ENCODE assay signal across 11 mouse cellular contexts in genomic region chr3:122800553-122801435, GRCm38 (mm10).
DNase-seq lines count a peak whose midpoint lies in the region; ATAC-seq and TF ChIP-seq lines count a peak whose summit lies in the region.
"Had no signal": no experiment of that assay in that cellular context is flagged by ENCODE, and none has a peak within 500 bp of the region (broad histone marks: within the 10 kb centered on the region; RNA-seq: fewer than 3 reads in every experiment).

No protein-coding gene starts in this region.

- H3K27ac ChIP-seq in kidney, embryonic 14.5 days (ENCODE audit: low read depth, low read length): no peak overlapping the region
- H3K27ac ChIP-seq in forebrain, embryonic 16.5 days (ENCODE audit: low read length): peak overlapping the region; percentile 88
- peak overlapping the region; percentile 2 for H3K27ac ChIP-seq in midbrain, embryonic 14.5 days (replicated peaks; ENCODE audit: low read depth, low read length)

- ATAC-seq in kidney, embryonic 14.5 days (ENCODE audit: low FRiP score, low TSS enrichment): 0 out of 2 replicates have a peak, but pooled peaks have one; percentile 28
- ATAC-seq in forebrain, embryonic 16.5 days: peak; percentile 43
- 0 out of 2 replicates have a peak, but pooled peaks have one; percentile 24 for ATAC-seq in midbrain, embryonic 14.5 days (ENCODE audit: low FRiP score, low TSS enrichment)

- 54% methylated on average over 10 of the region's 10 CpGs for WGBS in kidney, embryonic 14.5 days
- 27% methylated on average over 10 of the region's 10 CpGs for WGBS in forebrain, embryonic 16.5 days
- WGBS in midbrain, embryonic 14.5 days: 17% methylated on average over 10 of the region's 10 CpGs

- TF ChIP-seq POLR2A in brain, embryonic 14.5 days (IDR thresholded peaks at IDR 0.05; ENCODE audit: borderline replicate concordance, extremely low read depth, insufficient read depth, insufficient read length, poor library complexity, severe bottlenecking): no peak

- no peak overlapping the region for H3K9ac ChIP-seq in kidney, embryonic 14.5 days (ENCODE audit: low read depth, low read length)
- no peak overlapping the region for H3K9ac ChIP-seq in forebrain, embryonic 16.5 days (replicated peaks; ENCODE audit: low read depth, low read length)
- 0 out of 2 replicates have a peak overlapping the region, but pooled peaks have one; percentile 3 for H3K9ac ChIP-seq in midbrain, embryonic 14.5 days (replicated peaks; ENCODE audit: low read length)

- H3K36me3 ChIP-seq in kidney, embryonic 14.5 days (ENCODE audit: control insufficient read depth, insufficient read depth, low read length): 0 out of 2 replicates have a peak, but pooled peaks cover 6% of the 10 kb centered on the region
- no peaks in the 10 kb centered on the region for H3K36me3 ChIP-seq in forebrain, embryonic 16.5 days (ENCODE audit: control insufficient read depth, insufficient read depth)
- H3K36me3 ChIP-seq in midbrain, embryonic 14.5 days (ENCODE audit: control insufficient read depth, insufficient read depth, low read length): no peaks in the 10 kb centered on the region

- no peak for TF ChIP-seq CTCF in brain, embryonic 14.5 days (IDR thresholded peaks at IDR 0.05; ENCODE audit: borderline replicate concordance, extremely low read depth, insufficient read depth, insufficient read length)

- no peaks in the 10 kb centered on the region for H3K9me3 ChIP-seq in kidney, embryonic 14.5 days (ENCODE audit: control insufficient read depth, low read length)
- no peaks in the 10 kb centered on the region for H3K9me3 ChIP-seq in forebrain, embryonic 16.5 days (ENCODE audit: control insufficient read depth, low read length)
- no peaks in the 10 kb centered on the region for H3K9me3 ChIP-seq in midbrain, embryonic 14.5 days (ENCODE audit: control insufficient read depth, low read length)

- H3K27me3 ChIP-seq in kidney, embryonic 14.5 days (ENCODE audit: control insufficient read depth, insufficient read depth, low read length): no peaks in the 10 kb centered on the region
- no peaks in the 10 kb centered on the region for H3K27me3 ChIP-seq in forebrain, embryonic 16.5 days (replicated peaks; ENCODE audit: control insufficient read depth, insufficient read depth, low read length)
- no peaks in the 10 kb centered on the region for H3K27me3 ChIP-seq in midbrain, embryonic 14.5 days (ENCODE audit: control insufficient read depth, insufficient read depth, low read length)

- H3K4me3 ChIP-seq in kidney, embryonic 14.5 days (ENCODE audit: low read length): no peak overlapping the region
- no peak overlapping the region for H3K4me3 ChIP-seq in forebrain, embryonic 16.5 days (replicated peaks; ENCODE audit: low read length)
- no peak overlapping the region for H3K4me3 ChIP-seq in midbrain, embryonic 14.5 days (replicated peaks; ENCODE audit: low read depth, low read length)

- no peak for DNase-seq in kidney, adult 9 months
- DNase-seq in brain, embryonic 14.5 days (ENCODE audit: low read depth): peak; percentile 50
- DNase-seq in midbrain, embryonic 14.5 days: peak; percentile 37
- DNase-seq in yolk sac, embryonic 10.5 days (ENCODE audit: low spot score): no peak
- no peak for DNase-seq in urinary bladder, postnatal 10 days (ENCODE audit: low spot score)
- no peak for DNase-seq in layer of hippocampus, postnatal 25 days (ENCODE audit: extremely low spot score in 1 of 2, low spot score in 1 of 2)
- DNase-seq: heart, postnatal 36 days; lung, postnatal 36 days; thymus, adult 18-20 months had no signal

- no peaks in the 10 kb centered on the region for H3K4me1 ChIP-seq in kidney, embryonic 14.5 days (ENCODE audit: control insufficient read depth, insufficient read depth, low read length)
- peaks cover 24% of the 10 kb centered on the region for H3K4me1 ChIP-seq in forebrain, embryonic 16.5 days (replicated peaks; ENCODE audit: control insufficient read depth, insufficient read depth, low read length)
- H3K4me1 ChIP-seq in midbrain, embryonic 14.5 days (ENCODE audit: control insufficient read depth, insufficient read depth, low read length): peaks cover 24% of the 10 kb centered on the region

- no peak overlapping the region for H3K4me2 ChIP-seq in kidney, embryonic 14.5 days (replicated peaks; ENCODE audit: low read depth, low read length)
- H3K4me2 ChIP-seq in forebrain, embryonic 16.5 days (ENCODE audit: low read length): no peak overlapping the region
- H3K4me2 ChIP-seq in midbrain, embryonic 14.5 days (ENCODE audit: low read length): 0 out of 2 replicates have a peak overlapping the region, but pooled peaks have one; percentile 4

Comparison
In these comparisons a context has a peak if more than half of its experiments do, and no peak if none do; other contexts are left out.
1. DNase-seq: peak in brain, embryonic 14.5 days (single experiment) and midbrain, embryonic 14.5 days (single experiment); none in kidney, adult 9 months (single experiment), yolk sac, embryonic 10.5 days (single experiment), urinary bladder, postnatal 10 days (single experiment) and layer of hippocampus, postnatal 25 days (0 of 2).
2. Peak in every context shown above with its lines, with median percentiles within 50 percentile points of each other: ATAC-seq.